ENCODE assay signal across 8 mouse cellular contexts in genomic region chr4:155694482-155695401, GRCm38 (mm10). TPM values are rescaled to one million over a fixed set of nuclear protein-coding genes. Genes with fewer than 3 reads are reported as not detected.
A peak's percentile ranks its signal among the peaks of the same experiment; 100 is the strongest.
DNase-seq lines count a peak whose midpoint lies in the region; ATAC-seq and TF ChIP-seq lines count a peak whose summit lies in the region.

No protein-coding gene starts in this region.

- no peak for DNase-seq in CH12.LX (ENCODE audit: extremely low read depth)
- DNase-seq in brain, embryonic 14.5 days (ENCODE audit: low read depth), result peak; percentile 85
- peak; percentile 84 for DNase-seq in forebrain, embryonic 14.5 days (ENCODE audit: low spot score)
- peak; percentile 21 for DNase-seq in heart, postnatal 25 days (ENCODE audit: low spot score)
- DNase-seq in layer of hippocampus, adult 2 months (ENCODE audit: low spot score in 2 of 2), result peak; percentile 64 to 74
- peak; percentile 36 to 43 for DNase-seq in lung, adult 18-20 months
- DNase-seq in telencephalon, adult 2 months (ENCODE audit: low read depth, low spot score), result peak; percentile 78

- TF ChIP-seq CTCF in CH12.LX (conservative IDR thresholded peaks at IDR 0.05 in 1 of 2, IDR thresholded peaks at IDR 0.05 in 1 of 2; ENCODE audit: low read depth in 2 of 2, low read length in 2 of 2), result no peak
- peak; percentile 41; the same call in 1 of the 2 replicates for TF ChIP-seq CTCF in brain, embryonic 14.5 days (IDR thresholded peaks at IDR 0.05; ENCODE audit: borderline replicate concordance, extremely low read depth, insufficient read depth, insufficient read length)
- TF ChIP-seq CTCF in layer of hippocampus, adult 2 months (conservative IDR thresholded peaks at IDR 0.05), result peak; percentile 72

- peak overlapping the region; percentile 55 to 69 (median 60) for H3K4me3 ChIP-seq in CH12.LX (replicated peaks in 1 of 3; ENCODE audit: low read depth in 2 of 3, low read length in 2 of 3, poor library complexity in 1 of 3)
- peak overlapping the region; percentile 61 for H3K4me3 ChIP-seq in forebrain, embryonic 14.5 days (ENCODE audit: low read depth, low read length)
- H3K4me3 ChIP-seq in layer of hippocampus, adult 2 months, result peak overlapping the region; percentile 81
- peak overlapping the region; percentile 61 for H3K4me3 ChIP-seq in neural tube, embryonic 14.5 days (ENCODE audit: low read depth, low read length)

- TF ChIP-seq RAD21 in CH12.LX (IDR thresholded peaks at IDR 0.05; ENCODE audit: low read depth, low read length), result no peak

- in situ Hi-C loops in CH12.LX (cut with MboI; ENCODE audit: low pct_ligation_motif_present, low pct_unique_long_range_greater_than_20kb, low sequenced_read_pairs), result loop anchor here (10.0 kb wide), 1 partner anchor 210 kb away; no protein-coding TSS in a partner anchor

- TF ChIP-seq EP300 in CH12.LX (IDR thresholded peaks at IDR 0.05; ENCODE audit: low read length), result no peak

- dilution Hi-C loops in CH12.LX (cut with MboI; ENCODE audit: extremely low pct_ligation_motif_present, extremely low pct_unique_long_range_greater_than_20kb, low sequenced_read_pairs), result no loop called here

- H3K27me3 ChIP-seq in CH12.LX (replicated peaks), result peaks cover 26% of the 10 kb centered on the region
- peaks cover 9% of the 10 kb centered on the region for H3K27me3 ChIP-seq in forebrain, embryonic 14.5 days (replicated peaks; ENCODE audit: control insufficient read depth, insufficient read depth, low read length)
- H3K27me3 ChIP-seq in neural tube, embryonic 14.5 days (ENCODE audit: control insufficient read depth, insufficient read depth, low read length), result no peaks in the 10 kb centered on the region

- TF ChIP-seq POLR2A in CH12.LX (IDR thresholded peaks at IDR 0.05; ENCODE audit: low read depth, low read length), result no peak
- TF ChIP-seq POLR2A in brain, embryonic 14.5 days (IDR thresholded peaks at IDR 0.05; ENCODE audit: borderline replicate concordance, extremely low read depth, insufficient read depth, insufficient read length, poor library complexity, severe bottlenecking), result peak; percentile 55; the same call in 1 of the 2 replicates

- H3K36me3 ChIP-seq in CH12.LX (replicated peaks in 1 of 2; ENCODE audit: control insufficient read depth in 1 of 2, insufficient read depth in 1 of 2, low read length in 1 of 2), result no peaks in the 10 kb centered on the region
- H3K36me3 ChIP-seq in forebrain, embryonic 14.5 days (ENCODE audit: control insufficient read depth, insufficient read depth, low read length), result no peaks in the 10 kb centered on the region
- H3K36me3 ChIP-seq in neural tube, embryonic 14.5 days (ENCODE audit: control insufficient read depth, insufficient read depth, low read length), result no peaks in the 10 kb centered on the region

- WGBS in forebrain, embryonic 14.5 days, result under 1% methylated on average over 90 of the region's 92 CpGs
- under 1% methylated on average over 76 of the region's 92 CpGs for WGBS in neural tube, embryonic 14.5 days

- peak overlapping the region; percentile 53 for H3K9ac ChIP-seq in CH12.LX (ENCODE audit: insufficient read depth, low read depth)
- peak overlapping the region; percentile 77 for H3K9ac ChIP-seq in forebrain, embryonic 14.5 days (ENCODE audit: low read length)
- peak overlapping the region; percentile 88 for H3K9ac ChIP-seq in neural tube, embryonic 14.5 days (replicated peaks; ENCODE audit: low read depth, low read length)

- H3K9me3 ChIP-seq in CH12.LX (replicated peaks; ENCODE audit: low read length), result peaks cover 3% of the 10 kb centered on the region
- H3K9me3 ChIP-seq in forebrain, embryonic 14.5 days (replicated peaks; ENCODE audit: control insufficient read depth, low read length), result no peaks in the 10 kb centered on the region
- no peaks in the 10 kb centered on the region for H3K9me3 ChIP-seq in neural tube, embryonic 14.5 days (ENCODE audit: control insufficient read depth, low read length)

- peaks cover 24 to 44% of the 10 kb centered on the region in 2 experiments for H3K4me1 ChIP-seq in CH12.LX (ENCODE audit: control insufficient read depth in 1 of 2, insufficient read depth in 2 of 2)
- peaks cover 12% of the 10 kb centered on the region for H3K4me1 ChIP-seq in forebrain, embryonic 14.5 days (ENCODE audit: control insufficient read depth, insufficient read depth, low read length)
- peaks cover 14% of the 10 kb centered on the region for H3K4me1 ChIP-seq in neural tube, embryonic 14.5 days (ENCODE audit: control insufficient read depth, insufficient read depth, low read length)

- H3K27ac ChIP-seq in CH12.LX (ENCODE audit: insufficient read depth, low read depth), result peak overlapping the region; percentile 34
- peak overlapping the region; percentile 77 for H3K27ac ChIP-seq in forebrain, embryonic 14.5 days (ENCODE audit: low read depth, low read length)
- H3K27ac ChIP-seq in layer of hippocampus, adult 2 months, result peak overlapping the region; percentile 99
- H3K27ac ChIP-seq in neural tube, embryonic 14.5 days (ENCODE audit: low read depth, low read length), result peak overlapping the region; percentile 92

- peak; percentile 87 for ATAC-seq in forebrain, embryonic 14.5 days
- ATAC-seq in neural tube, embryonic 14.5 days (ENCODE audit: low read depth), result peak; percentile 89

- H3K4me2 ChIP-seq in CH12.LX (ENCODE audit: insufficient read depth, low read depth, poor library complexity, severe bottlenecking), result peak overlapping the region; percentile 79
- H3K4me2 ChIP-seq in forebrain, embryonic 14.5 days (ENCODE audit: low read length), result peak overlapping the region; percentile 80
- peak overlapping the region; percentile 67 for H3K4me2 ChIP-seq in neural tube, embryonic 14.5 days (ENCODE audit: low read depth, low read length)

- intact Hi-C loops in heart, postnatal 25 days (cut with DNase I), result no loop called here

- no peaks in the 10 kb centered on the region for H3K79me2 ChIP-seq in CH12.LX (replicated peaks; ENCODE audit: control insufficient read depth, extremely low read depth, insufficient read depth, poor library complexity, severe bottlenecking)

TF ChIP-seq in CH12.LX, 34 proteins besides CTCF, POLR2A, EP300 and RAD21 (continues in another document):
- no peak for TF ChIP-seq ELF1 (IDR thresholded peaks at IDR 0.05; ENCODE audit: low read depth, low read length)
- TF ChIP-seq MAZ (IDR thresholded peaks at IDR 0.05; ENCODE audit: low read depth, low read length), result no peak
- TF ChIP-seq USF2 (conservative IDR thresholded peaks at IDR 0.05; ENCODE audit: low read depth, low read length), result no peak
- TF ChIP-seq TCF12 (IDR thresholded peaks at IDR 0.05; ENCODE audit: low read depth, low read length), result no peak
- no peak for TF ChIP-seq MAFK (IDR thresholded peaks at IDR 0.05; ENCODE audit: insufficient replicate concordance, low read length)
- peak; percentile 50 for TF ChIP-seq MXI1 (IDR thresholded peaks at IDR 0.05; ENCODE audit: low read depth, low read length)
- no peak for TF ChIP-seq PAX5 (IDR thresholded peaks at IDR 0.05; ENCODE audit: low read length)
- 0 out of 2 replicates have a peak, but pooled peaks have one; percentile 16 for TF ChIP-seq HCFC1 (IDR thresholded peaks at IDR 0.05; ENCODE audit: low read depth, low read length)

RNA-seq across cellular contexts. Expression of gene Fndc10, which starts 0.6 kb away (rescaled TPM):
- total RNA-seq in CH12.LX (2012; rRNA removed) (2.4 and 3.2 TPM in 2 replicates), CH12.LX (2014; rRNA removed) (0.96 and 1.7 TPM in 2 replicates)
- 1.3 and 1.4 TPM in 2 replicates for polyA plus RNA-seq in CH12.LX (2012; ENCODE audit: insufficient read length, low read depth)
- 27.0 and 30.3 TPM in 2 replicates for polyA plus RNA-seq in brain, embryonic 14.5 days (2012; rRNA removed)
- 3.2 and 3.8 TPM in 2 replicates for polyA plus RNA-seq in forebrain, embryonic 14.5 days (2014; fragmentation: Nextera tagmentation; extraction: Ambion mirVana)
- 1 to 10 TPM; 1.2 TPM for total RNA-seq in heart, postnatal 25 days (2021)
- total RNA-seq in layer of hippocampus, adult 2 months (2021), result 10 to 100 TPM; 26.5 to 27.9 TPM
- 8.5 and 10.4 TPM in 2 replicates for polyA plus RNA-seq in neural tube, embryonic 14.5 days (2014; fragmentation: Nextera tagmentation; extraction: Ambion mirVana)

RNA-seq across cellular contexts. Expression of gene Ssu72, which starts 9.9 kb away (rescaled TPM):
- total RNA-seq in CH12.LX (2012; rRNA removed), result 169 and 172 TPM in 2 replicates
- 245 TPM in 2 replicates for total RNA-seq in CH12.LX (2014; rRNA removed)
- 140 and 160 TPM in 2 replicates for polyA plus RNA-seq in CH12.LX (2012; ENCODE audit: insufficient read length, low read depth)
- polyA plus RNA-seq in brain, embryonic 14.5 days (2012; rRNA removed), result 117 and 133 TPM in 2 replicates
- polyA plus RNA-seq in forebrain, embryonic 14.5 days (2014; fragmentation: Nextera tagmentation; extraction: Ambion mirVana), result 153 and 179 TPM in 2 replicates
- 10 to 100 TPM; 41.8 to 44.6 TPM for total RNA-seq in heart, postnatal 25 days (2021)
- total RNA-seq in layer of hippocampus, adult 2 months (2021), result 10 to 100 TPM; 90.9 to 92.8 TPM
- polyA plus RNA-seq in neural tube, embryonic 14.5 days (2014; fragmentation: Nextera tagmentation; extraction: Ambion mirVana), result 172 and 179 TPM in 2 replicates

RNA-seq across cellular contexts. Expression of gene Mib2, which starts 25.7 kb away (rescaled TPM):
- total RNA-seq in CH12.LX (2012; rRNA removed) (24.8 and 66.5 TPM in 2 replicates), CH12.LX (2014; rRNA removed) (17.6 and 19.0 TPM in 2 replicates)
- 23.6 and 25.5 TPM in 2 replicates for polyA plus RNA-seq in CH12.LX (2012; ENCODE audit: insufficient read length, low read depth)
- polyA plus RNA-seq in brain, embryonic 14.5 days (2012; rRNA removed), result 94.1 and 114 TPM in 2 replicates
- polyA plus RNA-seq in forebrain, embryonic 14.5 days (2014; fragmentation: Nextera tagmentation; extraction: Ambion mirVana), result 25.2 and 34.5 TPM in 2 replicates
- total RNA-seq in heart, postnatal 25 days (2021), result 10 to 100 TPM; 23.0 to 28.0 TPM
- total RNA-seq in layer of hippocampus, adult 2 months (2021), result 100 to 1,000 TPM; 111 to 114 TPM
- 35.5 and 36.8 TPM in 2 replicates for polyA plus RNA-seq in neural tube, embryonic 14.5 days (2014; fragmentation: Nextera tagmentation; extraction: Ambion mirVana)

RNA-seq across cellular contexts. Expression of gene Tmem240, which starts 39.9 kb away (rescaled TPM):
- 0.34 and 0.38 TPM in 2 replicates for total RNA-seq in CH12.LX (2012; rRNA removed)
- total RNA-seq in CH12.LX (2014; rRNA removed), result not detected in 2 replicates
- 0.11 and 0.14 TPM in 2 replicates for polyA plus RNA-seq in CH12.LX (2012; ENCODE audit: insufficient read length, low read depth)
- 31.1 and 31.4 TPM in 2 replicates for polyA plus RNA-seq in brain, embryonic 14.5 days (2012; rRNA removed)
- polyA plus RNA-seq in forebrain, embryonic 14.5 days (2014; fragmentation: Nextera tagmentation; extraction: Ambion mirVana), result 3.4 and 3.5 TPM in 2 replicates
- total RNA-seq in heart, postnatal 25 days (2021), result under 1 TPM; 0.60 to 0.87 TPM
- 10 to 100 TPM; 32.7 to 39.0 TPM for total RNA-seq in layer of hippocampus, adult 2 months (2021)
- 6.8 and 9.6 TPM in 2 replicates for polyA plus RNA-seq in neural tube, embryonic 14.5 days (2014; fragmentation: Nextera tagmentation; extraction: Ambion mirVana)

RNA-seq across cellular contexts. Expression of gene Mmp23, which starts 41.6 kb away (rescaled TPM):
- total RNA-seq in CH12.LX (2012; rRNA removed) (3.3 and 7.9 TPM in 2 replicates), CH12.LX (2014; rRNA removed) (0.74 and 1.1 TPM in 2 replicates)
- 0.95 and 2.0 TPM in 2 replicates for polyA plus RNA-seq in CH12.LX (2012; ENCODE audit: insufficient read length, low read depth)
- 9.8 and 11.0 TPM in 2 replicates for polyA plus RNA-seq in brain, embryonic 14.5 days (2012; rRNA removed)
- 0.97 and 2.1 TPM in 2 replicates for polyA plus RNA-seq in forebrain, embryonic 14.5 days (2014; fragmentation: Nextera tagmentation; extraction: Ambion mirVana)
- 1 to 10 TPM; 8.5 to 8.6 TPM for total RNA-seq in heart, postnatal 25 days (2021)
- 1 to 10 TPM; 2.7 to 3.4 TPM for total RNA-seq in layer of hippocampus, adult 2 months (2021)
- polyA plus RNA-seq in neural tube, embryonic 14.5 days (2014; fragmentation: Nextera tagmentation; extraction: Ambion mirVana), result 1.3 and 6.6 TPM in 2 replicates

Comparison
In these comparisons a context has a peak if more than half of its experiments do, and no peak if none do; other contexts are left out.
1. H3K27ac ChIP-seq: peak in every context shown above with its lines; median percentile 99 in layer of hippocampus, adult 2 months; 92 in neural tube, embryonic 14.5 days; 77 in forebrain, embryonic 14.5 days; 34 in CH12.LX.
2. CTCF ChIP-seq: peak in brain, embryonic 14.5 days (single experiment) and layer of hippocampus, adult 2 months (single experiment); none in CH12.LX (0 of 2).
3. Peak in every context shown above with its lines, with median percentiles within 50 percentile points of each other: H3K4me2 ChIP-seq, H3K4me3 ChIP-seq and H3K9ac ChIP-seq.